Mouse (Mus musculus): ENCODE results near the gene Rab5b.

DNA sequence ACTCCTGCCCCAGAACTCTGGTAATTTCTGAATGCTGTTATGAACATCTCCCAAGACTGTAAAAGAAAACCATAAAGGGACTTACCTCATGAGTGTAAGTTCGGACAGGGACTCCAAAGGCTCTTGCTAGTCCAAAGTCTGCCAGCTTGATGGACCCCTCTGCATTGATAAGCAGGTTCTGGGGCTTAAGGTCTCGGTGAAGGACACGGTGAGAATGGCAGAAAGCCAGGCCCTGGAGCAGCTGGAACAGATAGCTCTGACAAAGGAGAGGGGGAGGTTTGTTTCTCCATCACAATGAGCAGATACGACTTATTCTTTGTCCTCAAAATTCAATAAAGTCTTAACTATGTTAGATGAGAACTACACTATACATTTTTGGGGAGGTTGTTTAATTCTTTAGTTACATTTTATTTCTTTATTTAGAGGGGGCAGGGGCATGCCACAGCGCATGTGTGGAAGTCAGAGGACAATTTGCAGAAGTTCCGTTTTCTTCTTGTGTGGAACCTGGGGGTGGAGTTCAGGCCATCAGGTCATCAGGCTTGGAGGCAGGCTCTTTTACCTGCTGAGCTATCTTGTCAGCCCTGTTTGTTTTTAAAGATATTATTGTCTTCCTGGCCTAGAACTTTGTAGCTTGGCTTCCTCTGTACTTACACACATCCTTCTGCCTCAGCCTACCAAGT, 6.4 kb upstream of the Rab5b start:
- TF ChIP-seq CTCF (IDR thresholded peaks at IDR 0.05) (no peak), EP300 (IDR thresholded peaks at IDR 0.05; ENCODE audit: insufficient read depth, low read depth, low read length) (no peak), POLR2A (IDR thresholded peaks at IDR 0.05; ENCODE audit: insufficient read depth, low read depth, low read length) (no peak)

Data from heart, adult 2 months (tissue).